Mouse (Mus musculus) forebrain, embryonic 11.5 days (tissue): ENCODE results near the gene Tspan14. TPM values are rescaled to one million over a fixed set of nuclear protein-coding genes. Genes with fewer than 3 reads are reported as not detected.

Experiments
- ATAC-seq: fragments of 200-750 bp; cut with Nextera tagmentation; replicated peaks from 2 replicates; pipeline ENCODE4 v1.8.0; 2017; ENCODE audit warnings: moderate TSS enrichment; ENCODE audit not compliant: low FRiP score
- DNase-seq: peaks from one replicate; pipeline ENCODE4 v3.0.0-alpha.2; 2017; ENCODE audit warnings: low spot score
- H3K27ac ChIP-seq: fragments of 300-500 bp; sonication (generic); 2 replicates; pipeline ENCODE4 v1.5.1; 2014; ENCODE audit warnings: low read depth, low read length
- H3K27me3 ChIP-seq: fragments of 300-500 bp; sonication (generic); 2 replicates; pipeline ENCODE4 v1.6.1; 2014; ENCODE audit warnings: mild to moderate bottlenecking, low read length, mixed read lengths; ENCODE audit not compliant: control insufficient read depth, insufficient read depth
- H3K36me3 ChIP-seq: fragments of 300-500 bp; sonication (generic); 2 replicates; pipeline ENCODE4 v1.6.1; 2014; ENCODE audit warnings: mild to moderate bottlenecking, low read length, moderate library complexity, mixed read lengths; ENCODE audit not compliant: control insufficient read depth, insufficient read depth
- H3K4me1 ChIP-seq: fragments of 300-500 bp; sonication (generic); replicated peaks from 2 replicates; pipeline ENCODE4 v1.6.1; 2014; ENCODE audit warnings: low read length, mixed read lengths; ENCODE audit not compliant: control insufficient read depth, insufficient read depth
- H3K4me2 ChIP-seq: fragments of 300-500 bp; sonication (generic); 2 replicates; pipeline ENCODE4 v1.6.1; 2014; ENCODE audit warnings: low read depth, mild to moderate bottlenecking, low read length, moderate library complexity, mixed read lengths; ENCODE audit not compliant: severe bottlenecking
- H3K4me3 ChIP-seq: fragments of 300-500 bp; sonication (generic); 2 replicates; pipeline ENCODE4 v1.5.1; 2014; ENCODE audit warnings: low read depth, low read length
- H3K9ac ChIP-seq: fragments of 300-500 bp; sonication (generic); 2 replicates; pipeline ENCODE4 v1.6.1; 2014; ENCODE audit warnings: low read length
- H3K9me3 ChIP-seq: fragments of 300-500 bp; sonication (generic); 2 replicates; pipeline ENCODE4 v1.6.1; 2016; ENCODE audit warnings: low read length, mixed read lengths; ENCODE audit not compliant: control insufficient read depth
- WGBS: fragments of 180-500 bp; shearing (Covaris S2); extraction: QIAGEN DNeasy Blood & Tissue Kit; methylation state at CpG from one replicate; pipeline ENCODE4 v1.1.7; 2014; 5-methylcytosine and 5-hydroxymethylcytosine counted together
- polyA plus RNA-seq: library from polyadenylated mRNA; unstranded; fragments of >200 nt; fragmentation: Nextera tagmentation; extraction: Ambion mirVana; gene quantifications from 2 replicates; pipeline ENCODE4 v1.2.1, GENCODE M21; 2014

Gene Tspan14
- polyA plus RNA-seq, 1 experiment from 2014 or later: 87.8 TPM

- no peak for ATAC-seq
- H3K27me3 ChIP-seq: no peaks in the 10 kb centered on the region
- no peak overlapping the region for H3K27ac ChIP-seq
- peaks cover 8% of the 10 kb centered on the region for H3K36me3 ChIP-seq
- no peak overlapping the region for H3K4me2 ChIP-seq
- no peaks in the 10 kb centered on the region for H3K4me1 ChIP-seq
- DNase-seq: no peak
- no peak overlapping the region for H3K9ac ChIP-seq
- no peak overlapping the region for H3K4me3 ChIP-seq
- H3K9me3 ChIP-seq: no peaks in the 10 kb centered on the region
Observed at GRCm38 (mm10) chr14:40911529-40911928, 55.1 kb downstream of the Tspan14 start.

DNA sequence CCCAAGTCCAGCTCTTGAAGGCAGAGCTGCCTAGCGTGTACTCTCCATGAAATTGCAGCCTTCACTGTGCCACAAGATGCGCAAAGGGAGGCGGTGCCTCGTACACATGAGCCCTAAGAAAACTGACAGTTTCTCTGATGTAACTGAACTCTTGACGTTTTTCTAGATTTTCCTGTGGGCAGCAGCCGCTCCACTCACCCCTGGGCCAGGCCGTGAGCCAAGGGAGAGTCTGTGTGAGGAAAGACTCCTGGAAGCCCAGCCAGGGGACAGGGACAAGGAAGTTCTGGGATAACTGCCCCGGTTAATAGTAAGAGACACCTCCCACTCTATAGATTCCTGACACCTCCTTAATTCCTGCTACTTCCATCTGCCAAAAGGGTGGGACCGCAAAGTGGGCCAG, 57.8 kb downstream of the Tspan14 start:
- Histone ChIP-seq H3K9ac (no peak overlapping the region), H3K4me1 (no peaks in the 10 kb centered on the region), H3K9me3 (no peaks in the 10 kb centered on the region), H3K27ac (no peak overlapping the region), H3K27me3 (no peaks in the 10 kb centered on the region), H3K4me2 (no peak overlapping the region), H3K36me3 (peaks cover 8% of the 10 kb centered on the region), H3K4me3 (no peak overlapping the region)
- 95% methylated on average over 9 of the region's 9 CpGs for WGBS
- DNase-seq: no peak
- ATAC-seq: no peak

- peaks cover 5% of the 10 kb centered on the region for H3K36me3 ChIP-seq
- no peaks in the 10 kb centered on the region for H3K9me3 ChIP-seq
- ATAC-seq (no peak), DNase-seq (no peak)
- H3K27ac ChIP-seq: no peak overlapping the region
- H3K4me2 ChIP-seq: no peak overlapping the region
- WGBS: 93% methylated on average over 9 of the region's 9 CpGs
- H3K4me1 ChIP-seq: no peaks in the 10 kb centered on the region
- no peak overlapping the region for H3K4me3 ChIP-seq
- no peaks in the 10 kb centered on the region for H3K27me3 ChIP-seq
- H3K9ac ChIP-seq: no peak overlapping the region
Observed at GRCm38 (mm10) chr14:40906770-40907169, 59.8 kb downstream of the Tspan14 start.

GRCm38 (mm10) chr14:40905813-40906212, 60.8 kb downstream of the Tspan14 start:
- H3K27ac ChIP-seq: no peak overlapping the region
- H3K36me3 ChIP-seq: peaks cover 5% of the 10 kb centered on the region
- ATAC-seq (no peak), DNase-seq (no peak)
- H3K27me3 ChIP-seq: no peaks in the 10 kb centered on the region
- 90% methylated on average over 8 of the region's 8 CpGs for WGBS
- no peak overlapping the region for H3K9ac ChIP-seq
- no peaks in the 10 kb centered on the region for H3K9me3 ChIP-seq
- H3K4me3 ChIP-seq: no peak overlapping the region
- H3K4me1 ChIP-seq: no peaks in the 10 kb centered on the region
- no peak overlapping the region for H3K4me2 ChIP-seq

DNA sequence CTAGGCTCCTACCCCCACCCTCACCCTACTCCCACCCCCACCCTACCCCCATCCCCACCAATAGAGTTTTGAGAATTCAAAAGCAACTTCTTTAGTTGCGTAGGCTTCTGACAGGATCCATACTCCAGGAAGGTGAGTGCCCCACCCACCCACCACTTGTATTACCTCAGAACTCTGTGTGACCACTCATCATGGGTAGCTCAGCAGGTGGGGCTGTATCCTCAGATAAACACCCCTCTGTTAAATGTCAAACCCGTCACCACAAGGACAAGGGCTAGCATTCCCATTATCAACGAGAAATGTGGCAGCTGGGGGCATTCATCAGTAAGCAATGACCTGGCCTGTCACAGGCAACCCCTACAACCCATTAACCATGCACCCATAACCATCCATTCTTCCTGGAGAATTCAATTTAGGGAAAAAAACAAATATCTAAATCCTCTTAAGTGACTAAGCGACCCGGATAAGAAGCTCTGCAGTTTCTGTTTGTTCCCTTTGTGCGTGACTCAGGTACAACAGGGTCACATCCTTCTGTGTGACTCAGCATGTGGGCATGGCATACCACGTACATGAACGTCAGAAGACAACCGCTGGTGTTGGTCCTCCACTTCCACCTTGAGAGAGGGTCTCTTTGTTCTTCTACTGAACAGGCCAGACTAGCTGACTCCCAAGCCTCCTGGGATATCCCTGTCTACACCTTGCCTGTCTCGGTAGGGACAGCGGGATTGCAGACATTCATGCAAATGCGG, 64.1 kb downstream of the Tspan14 start:
- Histone ChIP-seq H3K4me2 (no peak overlapping the region), H3K9ac (no peak overlapping the region), H3K27ac (no peak overlapping the region), H3K4me1 (no peaks in the 10 kb centered on the region), H3K27me3 (no peaks in the 10 kb centered on the region), H3K36me3 (peaks cover 5% of the 10 kb centered on the region), H3K9me3 (no peaks in the 10 kb centered on the region), H3K4me3 (no peak overlapping the region)
- DNase-seq (peak; percentile 40), ATAC-seq (no peak; the same call in 1 of the 2 replicates)
- WGBS: 68% methylated on average over 12 of the region's 12 CpGs

DNA sequence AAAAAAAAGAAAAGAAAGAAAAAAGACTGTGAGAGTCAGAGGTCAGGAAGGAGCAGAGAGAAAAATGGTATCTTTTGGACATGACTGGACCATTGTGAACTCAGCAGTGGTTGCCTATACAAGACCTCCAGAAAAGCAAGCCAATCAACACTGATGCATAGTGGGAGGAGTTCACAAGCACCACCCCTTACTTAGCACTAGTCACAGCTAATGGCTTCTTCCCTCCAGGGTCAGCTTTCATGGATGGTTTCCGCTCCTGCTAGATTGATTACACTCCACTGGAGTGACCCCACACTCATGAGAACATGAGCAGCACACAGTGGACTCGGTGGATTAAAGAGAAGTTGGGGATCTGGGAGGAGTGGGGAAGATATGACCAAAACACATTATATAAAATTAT, 66.3 kb downstream of the Tspan14 start:
- H3K4me1 ChIP-seq: no peaks in the 10 kb centered on the region
- ATAC-seq: 0 out of 2 replicates have a peak, but pooled peaks have one; percentile 6
- DNase-seq: peak; percentile 6
- H3K27me3 ChIP-seq: no peaks in the 10 kb centered on the region
- H3K36me3 ChIP-seq: no peaks in the 10 kb centered on the region
- WGBS: 77% methylated on average over 2 of the region's 2 CpGs
- H3K4me3 ChIP-seq: no peak overlapping the region
- no peak overlapping the region for H3K4me2 ChIP-seq
- no peaks in the 10 kb centered on the region for H3K9me3 ChIP-seq
- H3K27ac ChIP-seq: no peak overlapping the region
- no peak overlapping the region for H3K9ac ChIP-seq

- peak; percentile 29 for DNase-seq
- 0 out of 2 replicates have a peak, but pooled peaks cover 2% of the 10 kb centered on the region for H3K4me1 ChIP-seq
- no peak overlapping the region for H3K9ac ChIP-seq
- H3K4me3 ChIP-seq: no peak overlapping the region
- H3K27me3 ChIP-seq: no peaks in the 10 kb centered on the region
- no peaks in the 10 kb centered on the region for H3K9me3 ChIP-seq
- no peak for ATAC-seq
- no peaks in the 10 kb centered on the region for H3K36me3 ChIP-seq
- no peak overlapping the region for H3K4me2 ChIP-seq
- 84% methylated on average over 3 of the region's 3 CpGs for WGBS
- no peak overlapping the region for H3K27ac ChIP-seq
Observed at GRCm38 (mm10) chr14:40897916-40898315, 68.7 kb downstream of the Tspan14 start.

DNA sequence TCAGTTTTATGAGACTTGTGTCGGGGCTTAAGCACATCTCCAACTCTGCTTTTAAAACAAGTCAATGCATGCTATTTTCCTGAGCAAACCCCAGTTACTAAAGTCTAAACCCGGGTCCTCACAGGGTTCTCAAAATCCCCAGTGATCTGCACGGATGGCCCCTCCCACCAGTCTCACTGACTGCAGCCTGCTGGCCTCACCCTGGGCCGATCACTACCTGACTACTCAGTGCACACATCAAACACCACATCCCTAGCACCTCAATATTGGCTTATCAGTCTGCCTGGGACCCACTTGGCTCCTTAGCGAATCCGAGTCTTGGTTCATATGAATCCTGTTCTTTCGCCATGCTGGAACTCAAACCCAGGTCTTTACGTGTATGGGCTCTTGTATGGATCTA, 70.9 kb downstream of the Tspan14 start:
- H3K36me3 ChIP-seq: no peaks in the 10 kb centered on the region

More for the DNA sequence above, 70.9 kb downstream of the Tspan14 start:
- Histone ChIP-seq H3K27ac (no peak overlapping the region), H3K4me1 (0 out of 2 replicates have a peak, but pooled peaks cover 2% of the 10 kb centered on the region), H3K9me3 (no peaks in the 10 kb centered on the region), H3K4me3 (no peak overlapping the region), H3K27me3 (no peaks in the 10 kb centered on the region), H3K9ac (no peak overlapping the region), H3K4me2 (no peak overlapping the region)
- DNase-seq (no peak), ATAC-seq (no peak)
- WGBS: 81% methylated on average over 8 of the region's 8 CpGs
